Mouse (Mus musculus) heart, adult 18-20 months (tissue): Measurements from ENCODE around the gene Trim28. TPM values are rescaled to one million over a fixed set of nuclear protein-coding genes. Genes with fewer than 3 reads are reported as not detected.
"Not testable (repeated sequence)": the region's sequence is repeated elsewhere in the genome, so short reads cannot be mapped to it uniquely, and the experiment has no call there.

Experiments used
- DNase-seq, 2 experiments: peaks; one replicate each; pipeline ENCODE4 v3.0.0; 2021 to 2022; ENCODE audit warnings: mixed read lengths in 1 of 2
- total RNA-seq, 2 experiments: library from RNA; stranded (reverse); gene quantifications; 2 replicates each; pipeline ENCODE4 v1.2.3; 2021

Gene Trim28
- total RNA-seq, 2 experiments from 2014 or later = 93.5 to 96.6 TPM

- DNase-seq = not testable (repeated sequence)
These were observed 64.5 kb downstream of the Trim28 start for GRCm38 (mm10) chr7:13063399-13063798.

DNA sequence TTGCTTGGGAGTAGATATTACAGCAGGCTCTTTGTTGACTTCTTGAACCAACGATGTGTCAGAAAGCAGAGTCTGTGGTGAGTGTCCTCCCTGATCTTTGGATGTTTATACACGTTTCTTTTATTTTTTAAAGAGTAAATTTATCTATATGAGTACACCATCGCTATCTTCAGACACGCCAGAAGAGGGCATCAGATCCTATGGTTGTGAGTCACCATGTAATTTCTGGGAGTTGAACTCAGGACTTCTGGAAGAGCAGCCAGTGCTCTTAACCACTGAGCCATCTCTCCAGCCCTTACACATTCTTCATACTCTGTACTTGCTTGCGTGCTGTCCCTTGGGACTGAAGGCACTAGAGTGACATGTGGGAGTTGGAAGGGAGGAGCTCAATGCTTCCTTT lies 73.4 kb downstream of the Trim28 start:
- no peak for DNase-seq

Other genes with a start within 250 kb of the Trim28 start
- 1 to 10 TPM in 1 of 2 experiments, under 1 TPM in 1; 0.80 to 1.1 TPM for gene Zscan18, start 195.5 kb upstream of the Trim28 start, total RNA-seq
- 1 to 10 TPM; 4.3 to 6.1 TPM for gene Zfp329, start 180.3 kb upstream of the Trim28 start, total RNA-seq
- 10 to 100 TPM; 17.0 to 18.4 TPM for gene Zfp110, start 164.4 kb upstream of the Trim28 start, total RNA-seq
- 1 to 10 TPM; 2.9 to 3.1 TPM for gene Zfp128, start 117.9 kb upstream of the Trim28 start, total RNA-seq
- 1 to 10 TPM; 5.5 to 5.8 TPM for gene Zscan22, start 101.3 kb upstream of the Trim28 start, total RNA-seq
- gene Rps5, start 76.8 kb upstream of the Trim28 start, total RNA-seq = 100 to 1,000 TPM; 575 to 632 TPM
- gene Rnf225, start 71.7 kb upstream of the Trim28 start, total RNA-seq = under 1 TPM; 0.17 to 0.39 TPM
- 1 to 10 TPM; 2.3 to 2.4 TPM for gene Zfp324, start 33.3 kb upstream of the Trim28 start, total RNA-seq
- gene Zfp446, start 21.3 kb upstream of the Trim28 start, total RNA-seq = 1 to 10 TPM; 2.1 to 2.2 TPM
- not detected for gene Slc27a5, start 922 bp upstream of the Trim28 start, total RNA-seq
- gene Zbtb45, start 10.9 kb downstream of the Trim28 start, total RNA-seq = 1 to 10 TPM; 7.3 to 7.4 TPM
- 100 to 1,000 TPM; 132 to 164 TPM for gene Chmp2a, start 35.7 kb downstream of the Trim28 start, total RNA-seq
- 100 to 1,000 TPM; 177 to 187 TPM for gene Ube2m, start 39.2 kb downstream of the Trim28 start, total RNA-seq
- under 1 TPM; 0.07 to 0.21 TPM for gene Mzf1, start 55.6 kb downstream of the Trim28 start, total RNA-seq
- gene Vmn1r85, start 96.1 kb downstream of the Trim28 start, total RNA-seq = not detected
- gene Vmn1r86, start 120.8 kb downstream of the Trim28 start, total RNA-seq = not detected
- not detected for gene Vmn1r87, start 141.0 kb downstream of the Trim28 start, total RNA-seq
- gene Vmn1r88, start 160.5 kb downstream of the Trim28 start, total RNA-seq = under 1 TPM in 1 of 2 experiments, not detected in 1; 0.05 TPM
- not detected for gene Vmn1r89, start 213.9 kb downstream of the Trim28 start, total RNA-seq